Mouse (Mus musculus) R1 (cell line): ENCODE data around the gene Hoxc10.

ENCODE experiments used
- DNase-seq: peaks from one replicate; pipeline ENCODE4 v3.0.0-alpha.2; 2018; ENCODE audit warnings: low read depth, low spot score

Hoxc10 gene

DNA sequence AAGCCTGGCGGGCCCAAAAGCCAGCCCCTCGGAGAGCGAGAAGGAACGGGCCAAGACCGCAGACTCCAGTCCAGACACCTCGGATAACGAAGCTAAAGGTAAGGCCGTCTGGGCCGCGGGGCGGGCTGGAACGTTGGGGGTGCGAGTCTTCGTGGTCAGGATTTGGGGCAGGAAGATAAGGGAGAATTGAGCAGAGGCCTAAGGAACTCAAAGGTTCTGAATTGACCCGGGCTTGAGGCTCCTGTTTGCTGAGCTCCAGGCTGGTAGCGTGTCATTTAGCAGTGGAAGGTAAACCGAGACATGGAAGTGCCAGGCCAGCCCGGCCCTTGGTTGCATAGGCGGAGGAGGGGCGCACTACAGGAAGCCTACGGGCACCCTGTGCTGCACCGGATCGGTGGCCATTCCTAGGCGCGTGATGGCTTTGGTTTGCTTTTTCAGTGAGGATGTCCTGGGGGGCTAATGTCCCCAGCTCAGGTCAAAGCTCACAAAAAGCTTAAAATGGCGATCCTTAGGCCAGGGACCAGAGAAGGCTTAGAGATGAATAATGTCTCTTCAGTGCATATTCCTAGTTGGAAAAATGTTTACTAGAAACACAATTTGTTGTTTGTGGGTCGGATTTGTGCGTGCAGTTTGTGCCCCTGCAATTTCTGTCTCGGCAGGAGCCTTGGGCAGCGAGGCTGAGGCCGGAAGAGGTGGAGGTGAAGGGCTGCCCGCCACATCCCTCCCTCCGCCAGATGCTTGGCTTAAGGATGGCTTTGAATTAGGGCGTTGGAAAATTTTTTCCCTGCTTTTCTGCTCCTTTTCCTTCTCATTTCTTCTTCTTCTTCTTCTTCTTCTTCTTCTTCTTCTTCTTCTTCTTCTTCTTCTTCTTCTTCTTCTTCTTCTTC, 1.2 kb downstream of the Hoxc10 start:
- DNase-seq: no peak

DNA sequence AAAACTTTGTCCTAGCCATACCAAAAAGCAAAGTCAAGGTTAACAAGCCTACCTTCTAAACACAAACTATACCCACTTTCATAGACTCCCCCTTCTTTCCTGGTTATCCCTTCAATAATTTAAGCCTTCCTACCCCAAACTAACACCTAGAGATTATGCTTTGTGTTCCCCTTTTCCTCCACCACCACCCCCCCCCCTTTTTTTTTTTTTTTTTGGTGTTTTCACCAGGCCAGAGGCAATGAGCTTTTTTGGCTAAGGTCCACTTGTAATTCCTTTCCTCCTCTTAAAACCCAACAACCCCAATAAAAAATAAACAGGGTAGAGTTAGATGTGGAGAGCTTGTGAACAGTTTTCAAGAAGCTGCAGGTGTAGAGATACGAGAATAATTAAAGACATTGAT, 2.7 kb downstream of the Hoxc10 start:
- DNase-seq: no peak

DNA sequence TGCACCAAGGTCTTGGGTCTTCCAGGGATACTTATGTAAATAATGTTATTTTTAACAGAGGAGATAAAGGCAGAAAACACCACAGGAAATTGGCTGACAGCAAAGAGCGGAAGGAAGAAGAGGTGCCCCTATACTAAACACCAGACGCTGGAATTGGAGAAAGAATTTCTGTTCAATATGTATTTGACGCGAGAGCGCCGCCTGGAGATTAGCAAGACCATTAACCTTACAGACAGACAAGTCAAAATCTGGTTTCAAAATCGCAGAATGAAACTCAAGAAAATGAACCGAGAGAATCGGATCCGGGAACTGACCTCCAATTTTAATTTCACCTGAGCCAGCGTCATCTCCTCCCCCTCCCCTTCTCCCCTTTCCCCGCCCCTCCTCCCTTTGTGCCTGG, 4.1 kb downstream of the Hoxc10 start:
- no peak for DNase-seq

DNA sequence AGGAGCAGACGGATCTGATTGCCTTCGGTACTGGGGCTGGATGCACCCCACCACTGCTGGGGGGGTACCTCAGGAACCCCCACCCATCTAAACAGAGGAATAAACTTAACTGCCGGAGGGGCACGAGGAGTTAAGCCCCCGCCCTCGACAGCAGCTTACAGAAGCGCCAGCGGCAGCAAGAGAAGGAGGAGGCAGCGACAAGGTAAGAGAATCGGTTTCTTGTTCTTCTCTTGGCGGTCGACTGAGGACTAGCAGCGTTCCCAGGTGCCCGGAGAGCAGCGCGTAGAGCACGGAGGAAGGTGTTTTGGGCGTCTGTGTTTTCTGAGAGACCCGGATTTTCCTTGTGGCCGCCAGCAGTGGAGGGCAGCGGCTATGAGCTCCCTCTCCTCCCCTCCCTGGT, 5.7 kb downstream of the Hoxc10 start:
- DNase-seq: no peak

DNA sequence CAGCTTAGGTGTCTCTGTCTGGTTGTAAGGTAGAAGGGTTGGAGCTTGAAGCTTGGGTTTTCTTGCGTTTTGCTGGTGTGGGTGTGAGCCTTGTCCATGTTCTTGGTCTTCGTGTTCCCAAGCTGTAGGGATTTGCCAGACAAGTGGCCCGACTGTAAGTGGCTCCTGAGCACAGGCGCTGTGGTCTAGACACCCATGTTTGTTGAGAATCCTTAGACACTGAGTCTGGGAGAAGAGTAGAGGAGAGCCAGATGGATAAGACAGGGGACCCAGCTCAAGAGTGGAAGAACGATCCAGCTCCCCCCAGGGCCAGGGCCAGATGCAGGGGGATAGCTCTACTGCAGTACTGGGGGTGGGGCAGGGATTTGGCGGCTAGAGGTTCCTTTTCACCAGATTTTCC, 6.2 kb downstream of the Hoxc10 start:
- DNase-seq: no peak

DNA sequence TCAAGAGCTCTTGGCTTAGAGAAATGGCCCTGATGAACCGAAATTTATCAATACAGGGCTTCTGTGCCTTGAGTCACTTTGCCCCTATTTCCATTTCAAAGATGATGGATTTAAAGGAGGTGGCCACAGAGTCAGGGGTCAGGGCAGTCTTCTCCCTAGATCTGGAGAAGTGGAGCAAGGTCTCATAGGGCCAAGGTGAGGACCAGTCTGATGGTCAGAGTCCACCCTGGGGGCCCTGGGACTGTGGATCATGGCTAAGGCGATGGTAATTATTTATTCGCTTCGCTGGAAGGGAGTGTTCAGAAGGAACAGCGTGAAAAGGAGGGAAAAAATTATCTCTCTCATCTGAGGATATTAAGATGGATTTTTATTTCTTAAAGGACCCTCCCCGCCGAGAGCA, 8.4 kb downstream of the Hoxc10 start:
- no peak for DNase-seq

DNA sequence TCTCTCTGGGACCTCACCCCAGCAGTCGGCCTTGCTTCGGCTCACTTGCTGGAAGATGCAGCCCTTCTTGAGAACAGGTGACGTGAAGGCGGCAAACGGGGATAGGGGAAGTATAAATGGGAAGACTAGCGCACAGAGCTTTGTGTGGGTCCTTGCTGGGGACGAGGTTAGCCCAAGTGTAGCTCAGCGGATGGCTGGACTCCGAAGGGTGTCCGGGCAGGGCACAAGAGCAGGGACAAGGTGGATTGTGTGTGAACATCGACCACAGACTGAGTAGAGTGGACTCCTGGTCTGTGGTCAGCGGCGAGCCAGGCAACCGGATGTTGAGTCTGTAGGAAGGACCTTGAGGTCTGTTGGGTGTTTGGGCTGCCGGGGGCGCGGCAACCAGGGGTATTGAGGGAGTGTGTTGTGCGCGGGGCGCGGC, 9.1 kb downstream of the Hoxc10 start:
- DNase-seq: peak; percentile 60

DNA sequence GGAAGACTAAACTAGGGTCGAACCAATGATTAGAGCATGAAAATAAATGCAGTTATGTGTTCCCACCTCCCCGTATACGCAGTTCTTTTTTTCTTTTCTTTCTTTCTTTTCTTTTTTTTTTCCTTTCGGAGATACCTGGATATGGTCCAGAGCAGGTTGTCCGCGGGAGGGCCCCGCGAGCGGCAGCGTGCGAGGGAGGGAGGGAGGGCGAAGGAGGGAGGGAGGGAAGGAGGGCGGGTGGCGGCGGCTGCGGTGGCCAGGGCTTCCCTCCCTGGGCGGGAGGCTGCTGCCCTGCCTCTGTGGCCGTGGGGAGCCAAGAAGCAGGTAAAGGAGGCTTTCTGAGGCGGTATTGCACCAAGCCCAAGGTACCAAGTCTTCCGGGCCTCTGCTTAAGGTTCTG, 9.6 kb downstream of the Hoxc10 start, which contains the start of gene Hoxc9:
Gene Hoxc9, plus strand, starts transcription at position 269 of the 400 bp plus-strand sequence.
- no peak for DNase-seq

DNA sequence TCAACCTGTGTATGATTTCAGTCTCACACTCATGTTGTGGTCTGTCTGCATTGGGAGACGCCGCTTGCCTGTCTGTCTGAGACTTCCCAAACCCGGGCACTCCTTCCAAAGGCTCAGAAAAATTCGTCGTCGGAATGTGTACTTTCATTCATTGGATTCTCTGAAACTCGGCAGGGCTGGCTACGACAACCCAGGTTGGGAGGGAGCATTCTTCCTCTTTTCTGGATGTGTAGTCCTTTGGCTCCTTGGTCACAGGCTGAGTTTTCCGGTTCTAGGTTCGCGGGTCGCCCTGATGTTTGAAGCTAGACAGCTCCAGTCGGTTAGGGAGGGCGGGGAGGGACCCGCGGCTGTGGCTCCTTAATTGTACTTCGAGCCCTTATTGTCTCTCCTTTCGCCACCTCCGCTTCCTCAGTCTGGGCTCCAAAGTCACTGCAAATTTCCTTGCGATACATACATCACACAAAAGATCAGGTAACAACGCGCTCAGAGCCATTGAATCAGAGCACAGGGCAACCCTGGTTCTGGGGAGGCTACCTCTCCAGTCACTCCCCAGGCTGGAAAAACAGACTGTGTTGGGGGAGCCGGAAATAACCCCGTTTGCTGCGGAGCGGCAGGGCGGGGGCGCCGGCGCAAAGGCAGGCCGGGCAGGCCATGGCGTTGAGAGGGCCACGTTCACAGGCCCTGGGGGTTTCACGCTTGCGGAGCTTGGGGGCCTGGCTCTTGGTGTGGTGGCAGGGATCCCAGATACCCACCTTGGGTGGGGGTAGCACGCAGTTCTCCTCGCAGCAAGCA, 10.2 kb downstream of the Hoxc10 start:
- DNase-seq: peak; percentile 66

DNA sequence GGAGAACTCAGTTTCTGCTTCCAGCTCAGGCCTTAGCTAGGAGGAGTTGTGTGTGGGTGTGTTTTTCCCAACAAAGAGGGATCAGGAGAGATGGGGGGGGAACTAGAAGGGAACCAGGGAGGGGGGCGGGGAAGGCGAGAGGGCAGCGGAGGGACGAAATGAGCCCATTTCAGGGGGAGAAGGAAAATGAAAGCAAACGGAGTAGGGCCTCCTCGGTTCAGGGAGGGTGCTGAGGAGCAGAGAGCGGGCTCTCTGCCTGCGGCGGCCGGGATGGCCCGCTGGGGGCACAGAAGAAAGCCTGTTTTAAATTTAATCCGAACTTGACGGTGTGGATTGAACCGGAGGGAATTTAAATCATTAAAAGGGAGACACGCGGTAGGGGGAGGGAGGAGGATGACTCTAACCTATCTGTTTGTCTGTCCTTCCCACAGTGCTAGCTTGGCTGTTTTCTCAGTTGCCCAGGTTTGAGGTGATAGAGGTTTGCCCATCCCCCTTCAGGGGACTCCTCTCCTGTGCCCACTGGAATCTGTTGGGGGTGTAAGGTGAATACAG, 10.9 kb downstream of the Hoxc10 start:
- DNase-seq: no peak

DNA sequence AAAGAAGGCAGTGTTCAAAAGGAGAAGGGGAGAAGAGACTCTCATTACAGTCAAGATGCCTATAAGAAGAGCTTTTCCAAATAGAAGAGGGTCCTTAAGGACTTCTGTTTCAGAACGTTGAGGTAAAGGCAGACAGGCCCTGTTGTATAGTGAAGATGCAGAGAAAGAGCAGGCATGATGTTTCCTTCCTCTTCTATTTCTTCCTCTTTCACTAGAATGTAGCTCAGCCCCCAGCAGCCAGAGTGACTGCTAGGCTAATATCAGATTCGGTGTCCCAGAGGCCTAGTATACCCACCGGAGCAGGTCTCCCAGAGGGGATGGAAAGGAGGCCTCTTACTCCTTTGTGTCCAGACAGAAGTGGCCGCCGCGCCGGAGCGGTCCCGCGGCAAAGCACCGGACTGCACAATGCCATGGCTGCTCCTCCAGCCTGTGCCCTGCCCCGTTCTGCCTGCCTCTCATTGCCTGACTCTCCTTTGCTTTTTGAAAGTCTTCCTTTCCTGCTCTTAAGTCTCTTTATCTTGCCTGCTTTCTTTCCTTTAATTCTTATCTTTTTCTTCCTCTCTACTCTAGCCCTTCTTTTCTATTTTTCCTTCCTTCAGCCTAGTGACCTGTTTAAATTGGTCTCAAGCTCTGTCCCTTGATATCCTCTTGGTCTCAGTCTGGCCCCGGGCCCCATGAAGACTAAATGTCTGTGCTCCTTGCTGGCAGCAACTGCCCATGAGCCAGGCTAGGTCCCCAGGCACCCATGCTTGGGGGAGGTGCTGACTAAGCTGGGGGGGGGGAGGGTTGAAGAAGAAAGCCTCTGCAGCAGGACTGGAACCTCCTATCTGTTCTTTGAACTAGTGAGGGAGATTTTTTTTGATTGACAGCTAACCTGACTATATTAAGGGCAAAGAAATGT, 12.3 kb downstream of the Hoxc10 start:
- no peak for DNase-seq

DNA sequence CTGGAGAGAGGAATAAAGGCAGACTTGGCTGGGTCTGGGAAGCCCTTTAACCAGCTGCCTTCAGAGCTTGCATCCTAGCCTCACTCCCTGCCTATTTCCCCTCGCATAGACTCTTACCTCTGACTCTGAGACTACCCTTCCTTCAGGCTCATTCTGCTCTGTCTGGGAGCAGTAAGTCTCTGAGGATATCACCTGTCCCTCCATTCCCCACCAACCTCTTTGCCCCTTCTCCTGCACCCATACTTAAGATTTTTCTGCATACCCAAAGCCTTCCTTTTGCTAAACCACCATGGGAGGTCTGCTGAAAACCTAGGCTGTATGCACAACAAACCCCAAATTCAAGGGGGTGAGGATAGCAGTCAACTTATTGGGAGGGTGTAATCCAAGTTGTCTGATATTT, 13.3 kb downstream of the Hoxc10 start:
- no peak for DNase-seq

DNA sequence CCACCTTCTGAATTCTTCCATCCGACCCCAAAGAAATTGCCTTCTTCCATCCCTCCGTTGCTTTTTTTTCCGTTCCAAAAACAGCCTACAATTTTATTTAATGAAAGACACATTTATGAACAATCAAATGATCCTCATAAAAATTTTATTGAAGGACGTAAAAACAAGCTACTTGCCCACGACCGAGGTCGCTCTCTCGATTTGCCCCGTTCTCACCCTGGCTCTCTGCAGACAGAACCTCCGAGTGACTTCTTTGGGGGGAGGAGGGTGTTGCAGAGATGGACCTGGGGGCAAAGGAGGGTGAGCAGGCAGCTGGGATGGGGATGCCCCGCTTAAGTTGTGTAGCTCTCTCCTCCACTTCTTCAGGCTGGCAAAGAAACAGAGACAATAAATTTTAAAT, 13.8 kb downstream of the Hoxc10 start:
- no peak for DNase-seq

DNA sequence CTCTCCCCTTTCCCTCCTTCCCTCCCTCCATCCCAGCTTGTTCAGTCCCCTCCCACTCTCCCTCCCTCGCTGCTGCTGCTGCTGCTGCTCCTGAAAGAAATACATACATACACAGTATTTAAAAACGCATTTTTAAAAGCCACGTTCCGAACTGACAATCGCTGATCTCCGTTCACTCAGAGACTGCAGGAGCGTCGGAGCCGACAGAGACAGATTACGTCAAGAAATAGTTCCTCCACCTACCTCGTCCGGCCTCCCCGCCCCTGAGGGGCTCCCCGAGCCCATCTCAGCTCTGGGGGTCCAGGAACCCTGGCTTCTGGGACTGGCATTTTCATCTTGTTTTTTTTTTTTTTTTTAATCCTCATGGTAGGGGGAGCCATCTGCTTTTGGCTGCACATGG, 14.3 kb downstream of the Hoxc10 start:
- DNase-seq: no peak

DNA sequence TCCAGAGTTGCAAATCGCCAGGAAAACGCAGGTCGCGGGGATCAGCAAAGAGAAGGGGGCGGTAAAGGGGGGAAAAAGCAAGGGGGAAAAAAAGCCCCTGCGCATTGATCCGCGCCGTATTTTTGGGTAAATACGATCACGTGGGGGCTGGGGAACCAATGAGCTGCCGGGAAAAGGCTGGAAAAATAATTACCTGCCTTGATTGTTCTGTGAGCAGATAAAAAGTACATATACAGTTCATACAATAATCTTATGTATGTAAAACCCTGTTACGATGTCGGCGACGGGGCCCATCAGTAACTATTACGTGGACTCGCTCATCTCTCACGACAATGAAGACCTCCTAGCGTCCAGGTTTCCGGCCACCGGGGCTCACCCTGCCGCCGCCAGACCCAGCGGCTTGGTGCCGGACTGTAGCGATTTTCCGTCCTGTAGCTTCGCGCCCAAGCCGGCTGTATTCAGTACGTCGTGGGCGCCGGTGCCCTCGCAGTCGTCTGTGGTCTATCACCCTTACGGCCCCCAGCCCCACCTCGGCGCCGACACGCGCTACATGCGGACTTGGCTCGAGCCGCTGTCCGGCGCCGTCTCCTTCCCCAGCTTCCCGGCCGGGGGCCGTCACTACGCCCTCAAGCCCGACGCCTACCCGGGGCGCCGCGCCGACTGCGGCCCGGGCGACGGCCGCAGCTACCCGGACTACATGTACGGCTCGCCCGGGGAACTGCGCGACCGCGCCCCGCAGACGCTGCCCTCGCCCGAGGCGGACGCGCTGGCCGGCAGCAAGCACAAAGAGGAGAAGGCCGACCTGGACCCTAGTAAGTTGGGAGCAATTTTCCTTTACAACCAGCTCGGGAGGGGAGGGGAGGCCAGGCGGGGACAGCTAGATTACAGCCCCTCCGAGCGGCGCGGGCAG, 15.0 kb downstream of the Hoxc10 start:
- peak; percentile 90 for DNase-seq

DNA sequence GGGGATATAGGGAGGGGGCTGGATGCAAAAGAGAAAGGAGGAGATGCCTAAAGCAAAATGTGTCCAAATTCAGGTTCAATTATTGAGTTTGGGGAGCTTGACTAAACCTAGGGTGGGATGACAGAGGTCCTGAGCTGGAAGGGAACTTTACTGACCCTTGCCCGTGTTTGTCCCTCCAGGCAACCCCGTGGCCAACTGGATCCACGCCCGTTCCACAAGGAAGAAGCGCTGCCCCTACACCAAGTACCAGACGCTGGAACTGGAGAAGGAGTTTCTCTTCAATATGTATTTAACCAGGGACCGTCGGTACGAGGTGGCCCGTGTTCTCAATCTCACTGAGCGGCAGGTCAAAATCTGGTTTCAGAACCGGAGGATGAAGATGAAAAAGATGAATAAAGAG, 17.1 kb downstream of the Hoxc10 start:
- DNase-seq: no peak

DNA sequence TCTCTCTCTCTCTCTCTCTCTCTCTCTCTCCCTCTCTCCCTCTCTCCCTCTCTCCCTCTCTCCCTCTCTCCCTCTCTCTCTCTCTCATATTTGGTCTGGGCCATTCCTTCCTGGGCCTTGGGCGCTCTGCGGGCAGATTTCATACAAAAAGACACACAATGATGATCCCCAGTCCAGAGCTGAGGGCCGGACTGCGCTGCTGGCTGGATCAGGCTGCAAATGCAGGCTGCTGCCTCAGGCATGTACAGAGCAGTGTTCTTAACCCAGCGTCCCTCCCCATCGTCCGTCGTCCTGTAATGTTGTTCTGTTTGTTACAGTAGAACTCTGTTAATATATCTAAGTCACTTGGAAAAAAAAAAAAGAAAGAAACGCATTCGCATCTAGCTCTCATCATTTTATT, 17.9 kb downstream of the Hoxc10 start:
- no peak for DNase-seq

DNA sequence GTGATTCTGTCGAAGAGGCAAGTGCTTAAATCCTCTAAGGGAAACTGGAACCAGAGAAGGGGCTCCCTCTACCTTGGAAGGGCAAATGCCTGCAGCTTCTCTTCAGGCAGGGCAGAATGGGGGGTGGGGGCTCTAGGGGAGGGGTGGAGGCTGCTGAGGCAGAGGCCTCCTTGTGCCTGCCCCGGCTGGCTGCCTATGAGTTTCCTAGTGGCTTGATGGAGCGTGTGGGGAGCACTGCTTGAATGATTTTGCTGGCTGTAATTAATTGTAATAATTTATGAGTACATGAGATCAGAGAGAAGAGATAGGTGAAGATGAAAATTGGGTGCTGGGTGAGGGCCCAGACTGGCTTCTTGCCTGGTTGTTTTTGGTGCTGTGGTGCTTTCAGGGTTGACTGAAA, 18.3 kb downstream of the Hoxc10 start:
- no peak for DNase-seq

DNA sequence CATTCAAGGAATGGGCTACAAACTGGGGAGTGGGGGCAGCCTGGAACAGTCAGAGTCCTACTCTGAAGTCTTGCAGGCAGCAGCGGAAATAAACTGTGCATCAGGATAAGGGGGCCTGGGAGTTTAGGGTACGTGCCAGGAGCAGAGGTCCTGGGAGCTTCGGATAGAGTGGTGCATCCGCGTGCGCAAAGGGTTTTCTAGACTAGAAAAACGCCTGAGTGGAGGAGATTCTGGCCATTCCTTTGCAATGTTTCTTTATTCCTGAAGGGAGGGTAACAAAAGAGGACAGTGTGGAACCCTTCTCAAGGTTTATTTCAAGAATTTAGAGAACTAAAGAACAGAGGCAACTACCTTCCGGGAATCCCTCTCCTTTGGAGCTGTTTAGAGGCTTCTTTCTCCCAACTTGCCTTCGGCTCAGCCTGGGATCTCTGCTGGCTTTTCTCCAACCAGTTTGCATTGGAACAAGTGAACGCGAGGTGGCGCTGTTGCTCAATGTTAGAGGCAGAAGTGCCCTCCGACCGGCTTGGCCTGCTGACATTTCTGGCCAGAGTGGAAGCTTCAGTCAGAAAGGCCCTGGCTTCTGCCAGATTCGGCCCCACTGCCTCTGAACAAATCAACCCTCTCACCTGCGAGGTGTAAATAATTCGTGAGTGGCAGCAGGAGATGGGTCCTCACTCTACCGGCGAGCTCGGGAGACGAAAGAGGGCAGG, 20.7 kb downstream of the Hoxc10 start:
- peak; percentile 88 for DNase-seq

DNA sequence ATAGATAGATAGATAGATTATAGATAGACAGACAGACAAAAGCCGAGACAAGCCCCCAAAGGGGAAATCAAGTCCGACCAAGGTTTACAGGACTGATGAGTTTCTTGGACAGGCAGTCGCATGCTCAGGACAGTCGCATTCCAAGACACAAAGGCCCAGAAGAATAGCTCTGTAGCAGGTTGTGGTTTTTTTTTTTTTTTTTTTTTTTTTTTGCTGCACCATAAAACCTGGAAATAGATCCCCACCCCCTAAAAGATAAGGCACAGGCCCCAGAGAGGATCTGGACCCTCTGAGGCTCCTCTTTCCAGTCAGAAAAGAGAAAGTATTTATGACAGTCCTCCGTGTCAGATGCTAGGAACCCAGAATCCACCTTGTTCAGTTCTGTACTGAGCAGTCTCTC, 21.5 kb downstream of the Hoxc10 start:
- DNase-seq: no peak
